Mouse (Mus musculus) lung, postnatal 0 days (tissue): ENCODE results near the gene Cisd2. TPM values are rescaled to one million over a fixed set of nuclear protein-coding genes. Genes with fewer than 3 reads are reported as not detected.

Source experiments
- ATAC-seq: fragments of 200-750 bp; cut with Nextera tagmentation; 2 replicates; pipeline ENCODE4 v1.8.0; 2017; ENCODE audit warnings: moderate library complexity
- DNase-seq: peaks from one replicate; pipeline ENCODE4 v3.0.0-alpha.2; 2016; ENCODE audit warnings: low spot score
- H3K27ac ChIP-seq: fragments of 300-500 bp; sonication (generic); 2 replicates; pipeline ENCODE4 v1.5.1; 2014; ENCODE audit warnings: antibody characterized with exemption, mild to moderate bottlenecking, low read length, mixed read lengths
- H3K27me3 ChIP-seq: fragments of 300-500 bp; sonication (generic); replicated peaks from 2 replicates; pipeline ENCODE4 v1.6.1; 2014; ENCODE audit warnings: low read length, mixed read lengths; ENCODE audit not compliant: insufficient read depth
- H3K36me3 ChIP-seq: fragments of 300-500 bp; sonication (generic); 2 replicates; pipeline ENCODE4 v1.6.1; 2014; ENCODE audit warnings: low read length, mixed read lengths; ENCODE audit not compliant: insufficient read depth
- H3K4me1 ChIP-seq: fragments of 300-500 bp; sonication (generic); 2 replicates; pipeline ENCODE4 v1.6.1; 2014; ENCODE audit warnings: antibody characterized with exemption, low read depth, low read length, mixed read lengths; ENCODE audit not compliant: insufficient read depth
- H3K4me2 ChIP-seq: fragments of 300-500 bp; sonication (generic); replicated peaks from 2 replicates; pipeline ENCODE4 v1.6.1; 2014; ENCODE audit warnings: low read depth, mild to moderate bottlenecking, low read length, moderate library complexity, mixed read lengths
- H3K4me3 ChIP-seq: fragments of 300-500 bp; sonication (generic); 2 replicates; pipeline ENCODE4 v1.5.1; 2014; ENCODE audit warnings: low read depth, low read length
- H3K9ac ChIP-seq: fragments of 300-500 bp; sonication (generic); replicated peaks from 2 replicates; pipeline ENCODE4 v1.6.1; 2014; ENCODE audit warnings: low read depth, mild to moderate bottlenecking
- H3K9me3 ChIP-seq: fragments of 300-500 bp; sonication (generic); 2 replicates; pipeline ENCODE4 v1.6.1; 2016; ENCODE audit warnings: low read length, mixed read lengths
- CTCF ChIP-seq: IDR thresholded peaks from 2 replicates; pipeline ENCODE4 v1.5.1; 2016; ENCODE audit warnings: antibody characterized with exemption, mild to moderate bottlenecking
- EP300 ChIP-seq: IDR thresholded peaks from 2 replicates; pipeline ENCODE4 v1.6.1; 2016; ENCODE audit warnings: antibody characterized with exemption, mild to moderate bottlenecking, control low read depth
- WGBS: fragments of 180-500 bp; shearing (Covaris S2); extraction: QIAGEN DNeasy Blood & Tissue Kit; methylation state at CpG from one replicate; pipeline ENCODE4 v1.1.7; 2014; 5-methylcytosine and 5-hydroxymethylcytosine counted together
- polyA plus RNA-seq: library from polyadenylated mRNA; unstranded; fragments of >200 nt; fragmentation: Nextera tagmentation; extraction: Ambion mirVana; gene quantifications from 2 replicates; pipeline ENCODE4 v1.2.1, GENCODE M21; 2015

Gene Cisd2
- polyA plus RNA-seq: 34.3 and 34.8 TPM in 2 replicates

- peak within 1 kb of the TSS; percentile 87 for H3K27ac ChIP-seq
- DNase-seq (peak; percentile 40), ATAC-seq (no peak)
- TF ChIP-seq CTCF (no peak), EP300 (no peak; the same call in 1 of the 2 replicates)
- no peaks in the 10 kb centered on the region for H3K27me3 ChIP-seq
- H3K4me1 ChIP-seq: no peaks in the 10 kb centered on the region
- peak within 1 kb of the TSS; percentile 57 for H3K9ac ChIP-seq
- peak within 1 kb of the TSS; percentile 69 for H3K4me2 ChIP-seq
- WGBS: 2% methylated on average over 8 of the region's 8 CpGs
- H3K9me3 ChIP-seq: no peaks in the 10 kb centered on the region
- peak within 1 kb of the TSS; percentile 84 for H3K4me3 ChIP-seq
- H3K36me3 ChIP-seq: no peaks in the 10 kb centered on the region
Observed at GRCm38 (mm10) chr3:135423608-135424212, at the start of gene Cisd2. TSS of gene Cisd2 (minus strand) at chr3:135423925.

- Histone ChIP-seq H3K27me3 (no peaks in the 10 kb centered on the region), H3K4me1 (no peaks in the 10 kb centered on the region), H3K27ac (no peak overlapping the region)
Observed at GRCm38 (mm10) chr3:135470823-135471222, 47.1 kb upstream of the Cisd2 start.

GRCm38 (mm10) chr3:135469974-135470373 lies 46.2 kb upstream of the Cisd2 start:
- H3K4me2 ChIP-seq: no peak overlapping the region
- no peaks in the 10 kb centered on the region for H3K27me3 ChIP-seq
- no peaks in the 10 kb centered on the region for H3K4me1 ChIP-seq
- H3K9ac ChIP-seq: no peak overlapping the region
- DNase-seq (peak; percentile 78), ATAC-seq (peak; percentile 88)
- no peak overlapping the region for H3K4me3 ChIP-seq
- H3K9me3 ChIP-seq: no peaks in the 10 kb centered on the region
- 28% methylated on average over 4 of the region's 4 CpGs for WGBS
- no peak overlapping the region for H3K27ac ChIP-seq
- TF ChIP-seq EP300: no peak
- TF ChIP-seq CTCF: no peak
- H3K36me3 ChIP-seq: no peaks in the 10 kb centered on the region

More at GRCm38 (mm10) chr3:135470823-135471222, 47.1 kb upstream of the Cisd2 start:
- TF ChIP-seq EP300 (no peak), CTCF (no peak)
- ATAC-seq: no peak
- Histone ChIP-seq H3K9ac (no peak overlapping the region), H3K4me3 (no peak overlapping the region), H3K36me3 (no peaks in the 10 kb centered on the region), H3K4me2 (no peak overlapping the region), H3K9me3 (no peaks in the 10 kb centered on the region)
- 66% methylated on average over 1 of the region's 1 CpGs for WGBS
- DNase-seq: no peak

- H3K27ac ChIP-seq: no peak overlapping the region
Observed at GRCm38 (mm10) chr3:135469146-135469545, 45.4 kb upstream of the Cisd2 start.

GRCm38 (mm10) chr3:135468402-135468801 lies 44.7 kb upstream of the Cisd2 start:
- Histone ChIP-seq H3K27me3 (no peaks in the 10 kb centered on the region), H3K36me3 (no peaks in the 10 kb centered on the region), H3K4me1 (no peaks in the 10 kb centered on the region), H3K27ac (no peak overlapping the region), H3K4me2 (no peak overlapping the region), H3K4me3 (no peak overlapping the region), H3K9me3 (no peaks in the 10 kb centered on the region), H3K9ac (no peak overlapping the region)
- no peak for DNase-seq
- TF ChIP-seq CTCF (no peak), EP300 (no peak)
- WGBS: 76% methylated on average over 1 of the region's 1 CpGs
- no peak for ATAC-seq

More at GRCm38 (mm10) chr3:135469146-135469545, 45.4 kb upstream of the Cisd2 start:
- no peak for DNase-seq
- H3K36me3 ChIP-seq: no peaks in the 10 kb centered on the region
- no peak for ATAC-seq
- H3K4me3 ChIP-seq: no peak overlapping the region
- TF ChIP-seq CTCF: no peak
- no peak for TF ChIP-seq EP300
- H3K4me2 ChIP-seq: no peak overlapping the region
- WGBS: 47% methylated on average over 3 of the region's 3 CpGs
- no peak overlapping the region for H3K9ac ChIP-seq
- no peaks in the 10 kb centered on the region for H3K9me3 ChIP-seq
- no peaks in the 10 kb centered on the region for H3K27me3 ChIP-seq
- H3K4me1 ChIP-seq: no peaks in the 10 kb centered on the region

- no peak overlapping the region for H3K4me2 ChIP-seq
- DNase-seq (no peak), ATAC-seq (no peak)
- H3K36me3 ChIP-seq: peaks cover 10% of the 10 kb centered on the region; the same call in 1 of the 2 replicates
- H3K9ac ChIP-seq: no peak overlapping the region
- no peak overlapping the region for H3K4me3 ChIP-seq
- H3K27me3 ChIP-seq: no peaks in the 10 kb centered on the region
- H3K27ac ChIP-seq: no peak overlapping the region
- H3K4me1 ChIP-seq: no peaks in the 10 kb centered on the region
- TF ChIP-seq CTCF (no peak), EP300 (no peak)
- H3K9me3 ChIP-seq: no peaks in the 10 kb centered on the region
Observed at GRCm38 (mm10) chr3:135458981-135459380, 35.3 kb upstream of the Cisd2 start.
